Mouse (Mus musculus) heart, adult 10 weeks (tissue): Measurements from ENCODE around the gene Gsdmc3. TPM values are rescaled to one million over a fixed set of nuclear protein-coding genes. Genes with fewer than 3 reads are reported as not detected.

Source experiments
- polyA plus RNA-seq: library from polyadenylated mRNA; stranded (reverse); fragments of 350-450 nt; fragmentation: Illumina TruSeq; extraction: RNeasy Lipid Tissue Mini Kit (QIAGEN cat#74804); gene quantifications from one replicate; pipeline ENCODE4 v1.2.3, GENCODE M21; 2014; ENCODE audit warnings: low read depth, low replicate concordance

Gsdmc3 gene
- not detected for polyA plus RNA-seq

DNA sequence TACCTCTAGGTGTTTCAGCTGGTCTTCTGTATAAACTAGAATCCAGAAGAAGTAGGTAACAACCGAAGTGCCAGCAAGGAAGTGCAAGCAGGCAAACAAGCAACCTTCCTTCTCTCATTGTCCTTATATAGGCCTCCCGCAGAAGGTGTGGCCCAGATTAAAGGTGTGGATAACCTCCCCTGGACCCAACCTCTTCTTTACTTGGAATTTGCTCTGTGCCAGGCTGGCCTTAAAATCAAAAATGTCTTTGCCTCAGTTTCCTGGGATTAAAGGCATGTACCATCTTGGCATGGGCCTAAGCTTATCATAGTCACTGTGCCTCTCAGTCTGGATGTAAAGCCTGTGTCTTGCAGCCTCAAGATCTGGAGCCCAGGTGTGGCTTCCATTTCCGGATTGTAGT is at the start of gene Gsdmc3:
Gene Gsdmc3 (minus strand): TSS at position 101 of the 400 bp plus-strand sequence.

DNA sequence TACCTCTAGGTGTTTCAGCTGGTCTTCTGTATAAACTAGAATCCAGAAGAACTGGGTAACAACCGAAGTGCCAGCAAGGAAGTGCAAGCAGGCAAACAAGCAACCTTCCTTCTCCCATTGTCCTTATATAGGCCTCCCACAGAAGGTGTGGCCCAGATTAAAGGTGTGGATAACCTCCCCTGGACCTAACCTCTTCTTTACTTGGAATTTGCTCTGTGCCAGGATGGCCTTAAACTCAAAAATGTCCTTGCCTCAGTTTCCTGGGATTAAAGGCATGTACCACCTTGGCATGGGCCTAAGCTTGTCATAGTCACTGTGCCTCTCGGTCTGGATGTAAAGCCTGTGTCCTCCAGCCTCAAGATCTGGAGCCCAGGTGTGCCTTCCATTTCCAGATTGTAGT is 33.8 kb upstream of the Gsdmc3 start, which contains the start of gene Gsdmc4:
Gene Gsdmc4 (minus strand): TSS at position 101 of the 400 bp plus-strand sequence.

Other genes starting within 250 kb of the Gsdmc3 start
- gene Gsdmc2, start 33.4 kb downstream of the Gsdmc3 start, polyA plus RNA-seq: not detected
- not detected for gene Gsdmc4, start 33.7 kb upstream of the Gsdmc3 start, polyA plus RNA-seq
- 24.4 TPM for gene Fam49b, start 181.9 kb upstream of the Gsdmc3 start, polyA plus RNA-seq